Mouse (Mus musculus) embryonic facial prominence, embryonic 14.5 days (tissue): ENCODE measurements around the gene Slc25a54. TPM values are rescaled to one million over a fixed set of nuclear protein-coding genes. Genes with fewer than 3 reads are reported as not detected.

ENCODE experiments used
- ATAC-seq: fragments of 200-750 bp; cut with Nextera tagmentation; 2 replicates; pipeline ENCODE4 v1.8.0; 2017; ENCODE audit warnings: low read depth, moderate number of reproducible peaks, moderate TSS enrichment
- DNase-seq: peaks from one replicate; pipeline ENCODE4 v3.0.0-alpha.2; 2015; ENCODE audit warnings: low spot score
- H3K27ac ChIP-seq: fragments of 300-500 bp; sonication (generic); replicated peaks from 2 replicates; pipeline ENCODE4 v1.5.1; 2014; ENCODE audit warnings: low read depth, mild to moderate bottlenecking, low read length, moderate library complexity
- H3K27me3 ChIP-seq: fragments of 300-500 bp; sonication (generic); replicated peaks from 2 replicates; pipeline ENCODE4 v1.6.1; 2014; ENCODE audit warnings: low read length; ENCODE audit not compliant: control insufficient read depth, insufficient read depth
- H3K36me3 ChIP-seq: fragments of 300-500 bp; sonication (generic); 2 replicates; pipeline ENCODE4 v1.6.1; 2014; ENCODE audit warnings: low read length, mixed read lengths; ENCODE audit not compliant: control insufficient read depth, insufficient read depth
- H3K4me1 ChIP-seq: fragments of 300-500 bp; sonication (generic); 2 replicates; pipeline ENCODE4 v1.6.1; 2014; ENCODE audit warnings: antibody characterized with exemption, low read length; ENCODE audit not compliant: control insufficient read depth, insufficient read depth
- H3K4me2 ChIP-seq: fragments of 300-500 bp; sonication (generic); 2 replicates; pipeline ENCODE4 v1.6.1; 2014; ENCODE audit warnings: low read depth, mild to moderate bottlenecking, low read length, moderate library complexity, mixed read lengths
- H3K4me3 ChIP-seq: fragments of 300-500 bp; sonication (generic); 2 replicates; pipeline ENCODE4 v1.5.1; 2014; ENCODE audit warnings: low read depth, mild to moderate bottlenecking, low read length
- H3K9ac ChIP-seq: fragments of 300-500 bp; sonication (generic); 2 replicates; pipeline ENCODE4 v1.6.1; 2014; ENCODE audit warnings: low read depth, mild to moderate bottlenecking, low read length, moderate library complexity, mixed read lengths
- H3K9me3 ChIP-seq: fragments of 300-500 bp; sonication (generic); 2 replicates; pipeline ENCODE4 v1.6.1; 2016; ENCODE audit warnings: low read length; ENCODE audit not compliant: control insufficient read depth
- WGBS: fragments of 180-500 bp; shearing (Covaris S2); extraction: QIAGEN DNeasy Blood & Tissue Kit; methylation state at CpG from one replicate; pipeline ENCODE4 v1.1.7; 2014; 5-methylcytosine and 5-hydroxymethylcytosine counted together
- microRNA-seq: library from miRNA; unstranded; fragments of <30 nt; microRNA quantifications from one replicate; pipeline ENCODE4, GENCODE M21; 2016; ENCODE audit warnings: borderline number of aligned reads
- polyA plus RNA-seq: library from polyadenylated mRNA; unstranded; fragments of >200 nt; fragmentation: Nextera tagmentation; extraction: Ambion mirVana; gene quantifications from 2 replicates; pipeline ENCODE4 v1.2.1, GENCODE M21; 2014

The Slc25a54 gene
- polyA plus RNA-seq, 1 experiment from 2014 or later: not detected

DNA sequence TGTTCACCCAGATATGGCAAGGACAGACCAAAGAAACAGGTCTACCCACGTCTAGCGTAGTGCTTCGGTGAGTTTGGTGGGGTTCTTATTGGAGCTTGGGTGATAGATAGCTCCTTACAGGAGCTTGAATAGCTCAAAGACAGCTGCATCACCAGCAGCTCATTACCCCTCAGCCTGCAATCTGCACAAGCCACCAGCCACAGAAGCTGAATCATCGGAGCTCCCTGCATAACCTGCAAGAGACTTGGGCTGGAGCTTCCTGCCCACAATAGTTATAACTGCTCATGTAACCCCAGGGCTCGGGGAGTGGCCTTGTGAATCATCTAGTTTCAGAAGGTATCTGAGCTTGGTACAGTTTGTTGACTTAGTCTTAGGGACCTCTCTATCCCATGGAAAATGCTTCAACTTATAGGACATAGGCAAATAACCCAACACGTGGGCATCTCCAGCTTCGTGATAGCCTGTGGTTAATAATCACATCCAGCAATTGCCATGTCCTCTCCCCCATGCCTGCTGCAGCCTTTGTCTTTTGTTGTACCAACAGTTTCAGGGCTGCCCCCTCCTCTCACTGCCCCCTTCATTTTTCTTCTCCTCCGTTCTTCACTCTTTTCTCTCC is 85.1 kb downstream of the Slc25a54 start:
- Histone ChIP-seq H3K27me3 (no peaks in the 10 kb centered on the region), H3K9ac (no peak overlapping the region), H3K9me3 (no peaks in the 10 kb centered on the region), H3K36me3 (peaks cover 58% of the 10 kb centered on the region), H3K4me3 (no peak overlapping the region), H3K27ac (no peak overlapping the region), H3K4me1 (no peaks in the 10 kb centered on the region), H3K4me2 (no peak overlapping the region)
- ATAC-seq (no peak), DNase-seq (no peak)
- WGBS: 93% methylated on average over 8 of the region's 8 CpGs

Small RNA genes within 50 kb of the gene (microRNA-seq; reads per million reads assigned to microRNA genes)
- gene Gm44384: not detected

Other genes with a start within 250 kb of the Slc25a54 start
- 35.3 and 35.7 TPM in 2 replicates for gene Stxbp3, start 239.9 kb upstream of the Slc25a54 start, polyA plus RNA-seq
- 0.18 and 0.60 TPM in 2 replicates for gene Fndc7, start 190.5 kb upstream of the Slc25a54 start, polyA plus RNA-seq
- gene Prpf38b, start 168.7 kb upstream of the Slc25a54 start, polyA plus RNA-seq: 57.8 and 58.1 TPM in 2 replicates
- 0.81 and 1.2 TPM in 2 replicates for gene Henmt1, start 140.6 kb upstream of the Slc25a54 start, polyA plus RNA-seq
- gene Gm9857, start 140.0 kb upstream of the Slc25a54 start, polyA plus RNA-seq: not detected in 2 replicates
- gene Fam102b, start 52.9 kb upstream of the Slc25a54 start, polyA plus RNA-seq: 16.0 and 18.0 TPM in 2 replicates
- gene Slc25a24, start 42.7 kb downstream of the Slc25a54 start, polyA plus RNA-seq: 47.1 and 54.1 TPM in 2 replicates